Mouse (Mus musculus) lung, adult 18-20 months (tissue): Measurements from ENCODE around the gene Mtf1.

Source experiments
- DNase-seq, 2 experiments: peaks; one replicate each; pipeline ENCODE4 v3.0.0; 2022; ENCODE audit warnings: mixed read lengths in 2 of 2

The Mtf1 gene

DNA sequence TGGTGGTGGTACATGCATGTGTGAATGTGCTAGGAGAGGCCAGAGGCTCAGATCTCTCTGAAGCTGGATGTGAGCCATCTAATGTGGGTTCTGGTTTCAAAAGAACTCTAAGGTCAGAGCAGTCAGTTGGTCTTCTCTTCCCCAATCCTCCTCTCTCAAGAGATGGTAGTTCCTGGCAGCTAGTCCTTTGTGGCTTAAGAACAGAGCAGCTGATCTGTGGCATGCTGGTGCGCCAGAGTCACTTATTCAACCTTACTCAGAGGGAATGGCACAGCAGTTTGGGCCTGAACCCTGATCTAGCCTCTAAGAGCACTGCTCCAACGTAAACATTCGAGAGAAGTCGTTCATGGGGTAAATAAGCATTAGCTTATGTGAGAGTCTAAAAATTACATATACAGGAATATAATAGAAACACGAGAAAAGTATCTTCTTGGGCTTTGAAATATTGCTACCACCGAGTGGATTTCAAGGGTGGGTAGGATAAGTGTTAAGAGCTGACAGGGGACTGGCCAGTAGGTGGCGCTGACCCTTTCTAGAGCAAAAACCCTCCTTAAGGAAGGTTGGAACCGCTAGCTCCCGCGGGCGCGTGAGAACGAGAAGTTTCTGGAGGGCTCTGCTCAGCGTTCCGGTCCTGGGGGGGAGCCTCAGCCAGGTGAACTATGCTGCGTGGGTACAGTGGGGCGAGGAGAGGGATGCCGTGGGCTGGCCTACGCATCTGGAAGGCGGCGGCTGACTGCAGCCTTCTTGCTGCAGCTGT is at the start of gene Mtf1:
Gene Mtf1, plus strand, starts transcription at position 553 of the 757 bp plus-strand sequence.
- peak; percentile 81 to 85 for DNase-seq

DNA sequence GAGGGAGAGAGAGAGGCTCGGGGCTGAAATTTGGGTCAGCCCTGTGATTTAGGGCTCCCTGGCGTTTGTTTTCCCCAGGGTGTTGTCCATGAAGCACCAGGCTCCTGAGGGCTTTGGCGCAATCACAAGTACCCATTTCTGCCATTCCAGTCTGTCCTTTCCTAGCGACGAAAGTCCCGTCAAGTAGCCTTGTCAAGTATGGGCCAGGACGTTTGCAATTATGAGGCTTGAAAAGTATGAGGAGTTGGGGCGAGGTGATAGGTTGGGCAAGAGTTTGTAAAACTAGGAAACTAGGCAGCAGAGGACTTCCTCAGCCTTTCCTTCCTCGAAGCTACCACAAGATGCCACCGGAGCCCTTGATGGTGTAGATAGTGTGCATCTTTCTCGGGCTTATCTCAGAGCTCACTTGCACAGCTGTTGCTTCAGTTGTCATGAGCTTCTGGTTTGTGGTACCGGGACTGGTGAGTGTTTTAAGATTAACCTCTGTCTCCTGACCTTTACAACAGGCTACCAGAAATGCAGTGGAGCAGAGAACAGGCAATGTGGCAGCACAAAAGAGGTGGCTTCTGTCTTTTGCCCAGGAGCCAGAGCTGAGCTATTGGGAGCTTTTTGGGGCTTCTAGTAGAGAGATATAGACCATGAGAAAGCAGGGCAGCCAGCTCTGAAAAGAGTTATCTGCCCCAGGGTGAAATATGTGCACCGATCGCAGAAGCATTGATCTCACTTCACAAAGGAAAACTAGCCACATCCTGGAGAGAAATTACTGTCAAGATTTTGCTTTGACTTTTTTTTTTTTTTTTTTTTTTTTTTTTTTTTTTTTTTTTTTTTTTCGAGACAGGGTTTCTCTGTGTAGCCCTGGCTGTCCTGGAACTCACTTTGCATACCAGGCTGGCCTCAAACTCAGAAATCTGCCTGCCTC is 49.4 kb upstream of the Mtf1 start:
- DNase-seq, result peak; percentile 87 to 90

DNA sequence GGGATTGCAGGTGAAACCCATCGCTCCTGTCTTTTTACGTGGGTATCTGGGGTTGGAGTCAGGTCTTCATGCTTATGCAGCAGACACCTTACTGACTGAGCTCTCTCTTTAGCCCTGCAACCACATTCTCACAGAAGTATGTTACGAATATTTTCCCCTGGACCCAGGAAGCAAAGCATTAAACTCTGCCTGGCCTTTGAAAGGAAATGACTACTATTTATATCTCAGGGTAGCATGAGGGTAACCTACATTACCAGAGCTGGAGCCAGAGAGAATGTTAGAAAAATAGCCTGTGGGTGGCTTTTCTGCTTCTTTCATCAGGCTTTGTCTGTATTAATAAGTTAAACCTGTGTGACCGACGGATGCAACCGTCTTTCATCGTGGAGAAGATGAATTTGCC is 46.4 kb upstream of the Mtf1 start:
- no peak for DNase-seq

DNA sequence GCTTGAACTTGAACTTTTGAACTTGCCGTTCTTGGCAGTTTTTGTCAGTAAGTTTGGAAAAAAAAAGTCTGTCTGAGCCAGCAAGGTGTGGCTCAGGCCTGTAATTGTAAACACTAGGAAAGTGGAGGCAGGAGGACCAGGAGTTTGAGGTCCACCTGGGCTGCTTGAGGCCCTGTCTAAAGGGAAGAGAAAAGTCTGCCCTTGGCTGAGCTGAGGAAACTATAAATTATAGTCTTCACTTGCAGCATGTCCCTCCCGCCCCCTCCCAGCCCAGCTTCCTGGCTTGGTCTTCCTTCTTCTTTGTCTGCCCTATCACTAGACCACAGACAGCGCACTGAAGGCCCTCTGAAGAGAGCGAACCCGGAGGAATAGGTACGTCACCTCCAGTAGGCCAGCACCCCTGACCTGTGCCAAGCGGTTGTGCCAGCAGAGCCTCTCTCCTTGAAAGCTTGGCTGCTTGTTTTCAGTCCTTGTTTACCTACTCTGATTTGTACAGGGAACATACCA is 42.5 kb upstream of the Mtf1 start:
- DNase-seq, result peak; percentile 64 to 75

DNA sequence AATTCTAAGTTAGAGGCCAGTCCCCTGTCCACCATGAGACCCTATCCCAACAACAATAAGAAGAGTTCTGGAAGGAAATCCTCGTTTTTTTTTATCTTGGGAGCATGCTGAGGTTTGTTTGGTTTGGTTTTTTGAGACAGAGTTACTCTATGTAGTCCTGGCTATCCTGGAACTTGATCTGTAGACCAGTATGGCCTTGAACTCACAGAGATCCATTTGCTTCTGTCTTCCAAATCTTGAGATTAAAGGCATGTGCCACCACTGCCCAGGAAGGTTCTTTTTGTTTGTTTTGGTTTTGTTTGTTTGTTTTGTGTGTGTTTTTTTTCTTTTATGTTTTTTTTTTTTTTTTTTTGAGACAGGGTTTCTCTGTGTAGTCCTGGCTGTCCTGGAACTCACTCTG is 40.7 kb upstream of the Mtf1 start:
- no peak for DNase-seq

DNA sequence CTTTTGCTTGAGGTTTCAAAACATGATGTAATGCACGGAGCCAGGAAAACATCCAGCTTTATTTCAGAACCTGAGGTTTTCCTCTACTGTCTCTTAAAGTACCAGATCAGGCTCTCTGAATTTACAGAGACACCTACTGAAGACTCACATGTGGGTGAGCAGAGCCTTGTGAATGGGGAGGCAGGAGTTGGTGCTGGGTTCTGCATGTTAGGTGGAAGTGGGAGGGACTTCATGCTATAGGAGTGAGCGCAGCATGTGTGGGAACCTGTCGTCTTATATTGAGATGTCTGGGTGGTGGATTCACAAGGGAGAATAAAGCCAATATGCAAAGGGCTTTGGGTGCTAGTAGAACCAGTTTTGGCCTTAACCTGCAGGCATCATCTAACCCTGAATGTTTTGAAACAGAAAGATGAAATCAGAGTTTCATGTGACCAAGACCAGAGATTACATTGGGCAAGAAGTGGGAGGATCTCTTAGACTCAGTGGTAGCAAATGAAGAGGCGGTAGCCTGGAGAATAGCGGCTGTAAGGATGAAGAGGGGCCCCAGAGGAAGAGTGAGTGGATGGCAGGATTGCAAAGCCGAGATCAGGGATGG is 38.9 kb upstream of the Mtf1 start:
- DNase-seq, result no peak

DNA sequence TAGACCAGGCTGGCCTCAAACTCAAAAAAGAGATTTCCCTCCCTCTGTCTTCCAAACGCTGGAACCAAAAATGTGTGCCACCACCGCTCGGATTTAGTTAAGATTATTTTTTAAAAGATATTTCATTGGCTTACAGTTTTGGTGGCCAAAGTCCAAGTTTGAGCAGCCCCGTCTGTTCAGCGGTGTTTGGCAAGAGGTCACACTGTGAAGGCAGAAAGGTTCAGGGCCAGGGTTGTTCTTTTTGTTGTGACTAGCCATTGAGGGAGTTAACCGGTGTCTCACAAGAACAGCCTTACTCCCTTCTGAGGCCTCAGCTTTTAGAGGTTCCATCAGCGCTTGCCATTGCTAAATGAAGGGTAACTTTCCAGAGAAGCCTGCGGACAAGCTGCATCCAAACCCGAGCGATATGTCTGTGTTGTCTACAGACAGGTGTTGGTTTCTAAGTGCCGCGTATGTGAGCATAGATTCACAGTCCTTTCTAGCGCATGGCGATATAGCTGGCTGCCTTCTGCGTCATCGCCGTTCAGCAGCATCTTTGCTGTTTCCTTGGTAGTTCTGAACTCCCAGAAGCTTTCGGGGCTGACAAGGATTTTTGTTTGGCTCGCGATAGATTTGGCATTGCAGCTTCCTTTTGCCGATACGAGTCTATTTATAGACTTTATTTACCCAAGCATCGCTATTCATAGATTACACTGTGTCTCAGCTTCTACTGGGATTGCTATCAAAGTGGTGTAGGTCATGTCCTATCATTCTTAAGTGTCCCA is 35.9 kb upstream of the Mtf1 start:
- no peak for DNase-seq

DNA sequence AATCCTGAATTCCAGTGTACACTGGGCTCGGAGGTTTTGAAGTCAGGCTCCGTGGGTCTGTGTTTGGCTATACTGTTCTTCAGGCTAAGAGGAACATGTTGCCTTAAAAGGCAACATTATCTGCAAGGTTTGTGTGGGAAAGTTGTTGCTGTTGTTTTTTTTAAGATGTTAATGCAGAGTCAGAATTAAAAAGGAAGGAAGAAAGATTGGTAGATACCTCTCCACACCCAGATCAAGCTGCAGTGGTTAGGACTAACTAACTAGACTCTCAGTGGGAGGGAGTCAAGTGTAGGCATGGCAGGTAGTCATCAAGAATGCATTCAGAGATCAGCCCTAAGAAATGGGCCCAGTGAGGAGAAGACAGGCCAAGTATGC is 35.4 kb upstream of the Mtf1 start:
- no peak for DNase-seq

DNA sequence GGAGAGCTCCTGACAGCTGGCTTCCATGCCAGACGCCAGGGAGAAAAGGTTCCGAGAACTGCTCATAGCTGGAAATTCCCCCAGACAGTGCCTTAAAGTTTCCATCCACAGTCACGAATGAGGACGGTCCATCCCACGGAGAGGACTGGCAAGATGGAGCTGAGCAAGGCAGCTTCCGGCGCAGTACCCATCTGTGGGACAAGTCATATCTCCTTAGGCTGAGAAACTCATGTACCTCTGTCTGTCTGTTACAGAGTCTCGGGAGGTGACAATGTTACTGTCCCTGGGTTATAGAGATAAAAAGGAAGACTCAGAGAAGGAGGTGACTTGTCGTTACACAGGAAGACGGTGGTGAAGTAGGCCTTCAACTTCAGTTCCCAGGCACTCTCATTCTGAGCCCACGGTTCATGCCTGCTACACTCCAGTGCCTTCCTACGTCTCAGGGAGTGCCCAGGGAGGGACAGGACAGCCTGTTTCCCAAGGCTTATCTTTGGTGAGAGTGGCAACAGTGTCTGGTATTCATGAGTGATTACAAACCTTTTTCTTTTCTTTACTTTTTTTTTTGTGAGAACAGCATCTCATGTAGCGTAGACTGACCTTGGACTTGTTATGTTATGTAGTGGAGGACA is 32.8 kb upstream of the Mtf1 start:
- DNase-seq, result no peak

DNA sequence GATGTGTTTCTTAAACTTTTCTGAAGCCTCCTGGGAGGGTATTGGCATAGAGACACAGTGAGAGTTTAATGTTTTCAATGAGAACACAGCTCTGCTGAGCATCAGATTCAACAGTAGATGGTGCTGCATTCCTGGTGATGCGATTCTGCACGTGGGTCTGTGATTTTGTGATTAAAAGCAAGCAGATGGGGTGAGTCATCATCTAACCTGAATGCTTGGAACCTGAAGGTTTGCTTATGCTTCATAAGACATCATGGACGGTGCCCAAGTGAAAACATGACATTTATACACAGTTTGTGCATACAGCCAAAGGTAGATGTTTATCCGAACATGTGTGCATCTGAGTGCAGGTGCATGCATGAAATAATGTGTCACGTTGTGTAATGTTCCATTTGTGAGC is 31.3 kb upstream of the Mtf1 start:
- no peak for DNase-seq

DNA sequence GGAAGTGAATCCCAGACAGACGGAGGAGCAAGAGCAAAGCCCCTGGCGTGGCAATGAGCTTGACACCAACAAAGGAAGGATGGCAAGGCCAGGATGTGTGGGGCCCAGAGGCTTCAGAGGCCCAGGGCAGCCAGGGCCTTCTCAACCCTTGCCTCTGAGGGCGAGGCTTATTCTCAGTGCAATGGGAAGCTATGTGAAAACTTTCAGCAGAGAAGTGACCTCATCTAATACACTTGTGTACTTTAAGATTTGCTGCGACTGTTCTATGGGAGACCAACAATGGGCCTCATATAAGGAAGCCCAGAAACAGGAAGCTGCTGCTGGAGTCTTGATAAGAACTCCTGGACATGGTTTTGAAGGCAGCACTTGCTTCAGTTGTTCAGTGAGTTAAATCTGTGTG is 29.8 kb upstream of the Mtf1 start:
- peak; percentile 20 to 51 for DNase-seq

DNA sequence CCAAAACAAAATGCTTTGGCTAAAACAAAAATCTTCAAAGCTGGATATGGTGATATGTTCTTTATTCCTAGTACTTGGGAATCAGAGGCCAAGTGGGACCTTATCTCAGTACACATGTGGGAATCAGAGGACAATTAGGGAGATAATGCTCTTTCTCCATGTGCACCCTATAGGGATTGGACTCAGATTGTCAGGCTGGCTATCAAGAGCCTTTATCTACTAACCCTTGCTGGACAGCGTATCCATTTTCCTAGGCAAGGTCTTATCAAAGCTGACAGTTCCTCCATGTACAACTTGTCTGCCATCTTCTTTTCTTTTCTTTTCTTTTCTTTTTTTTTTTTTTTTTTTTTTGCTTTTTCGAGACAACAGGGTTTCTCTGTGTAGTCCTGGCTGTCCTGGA is 28.5 kb upstream of the Mtf1 start:
- DNase-seq, result no peak

DNA sequence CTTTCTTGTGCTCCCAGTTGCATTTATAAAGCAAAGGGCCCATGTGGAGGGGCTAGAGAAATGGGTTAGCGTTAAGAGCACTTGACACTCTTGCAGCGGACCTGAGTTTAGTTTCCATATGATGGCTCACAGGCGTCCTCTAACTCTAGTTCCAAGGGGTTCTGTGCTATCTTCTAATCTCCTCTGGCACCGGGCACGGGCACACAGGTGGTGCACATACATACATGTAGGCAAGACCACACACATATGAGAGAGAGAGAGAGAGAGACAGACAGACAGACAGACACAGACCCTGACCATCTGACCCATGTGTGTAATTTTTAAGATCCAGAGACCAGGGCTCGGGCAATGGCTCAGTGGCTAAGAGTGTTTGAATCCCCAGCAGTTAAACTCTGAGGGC is 27.9 kb upstream of the Mtf1 start:
- no peak for DNase-seq

DNA sequence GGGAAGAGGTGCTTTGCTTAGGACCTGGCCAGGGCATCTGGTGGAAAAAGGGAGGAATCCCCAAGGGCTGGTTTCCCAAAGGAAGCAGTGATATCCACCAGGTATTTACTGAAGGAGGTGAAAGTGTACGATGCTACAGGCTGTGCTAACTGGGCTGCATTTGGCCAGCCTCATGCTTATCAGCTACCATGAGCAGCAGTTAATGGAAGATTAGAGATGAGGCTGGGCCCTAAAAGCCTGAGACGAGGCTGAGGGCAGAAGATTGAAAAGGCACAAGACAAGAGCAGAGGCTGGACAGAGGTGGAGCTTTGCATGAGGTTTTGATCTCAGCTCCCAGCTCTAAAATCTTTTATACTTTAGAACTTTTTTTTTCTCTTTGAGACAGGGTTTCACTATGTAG is 27.5 kb upstream of the Mtf1 start:
- DNase-seq, result no peak

DNA sequence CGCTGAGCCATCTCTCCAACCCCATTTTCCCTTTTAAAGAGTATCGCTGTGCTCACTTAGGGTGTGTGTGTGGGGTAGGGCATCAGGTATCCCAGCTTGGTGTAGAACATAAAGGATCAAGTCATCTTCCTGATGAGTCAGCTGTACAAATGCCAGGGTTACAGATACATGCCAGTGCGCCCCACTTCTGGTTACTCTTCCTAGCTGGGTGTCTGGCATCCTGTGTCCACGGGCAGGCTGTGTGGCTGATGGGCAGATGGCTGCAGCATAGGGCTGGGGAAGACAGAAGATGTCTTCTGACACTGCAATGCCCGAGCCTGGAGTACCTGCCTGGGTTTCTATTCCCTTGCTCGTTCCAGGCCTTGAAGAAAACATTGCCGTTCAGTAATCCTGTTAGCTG is 20.5 kb upstream of the Mtf1 start:
- no peak for DNase-seq

DNA sequence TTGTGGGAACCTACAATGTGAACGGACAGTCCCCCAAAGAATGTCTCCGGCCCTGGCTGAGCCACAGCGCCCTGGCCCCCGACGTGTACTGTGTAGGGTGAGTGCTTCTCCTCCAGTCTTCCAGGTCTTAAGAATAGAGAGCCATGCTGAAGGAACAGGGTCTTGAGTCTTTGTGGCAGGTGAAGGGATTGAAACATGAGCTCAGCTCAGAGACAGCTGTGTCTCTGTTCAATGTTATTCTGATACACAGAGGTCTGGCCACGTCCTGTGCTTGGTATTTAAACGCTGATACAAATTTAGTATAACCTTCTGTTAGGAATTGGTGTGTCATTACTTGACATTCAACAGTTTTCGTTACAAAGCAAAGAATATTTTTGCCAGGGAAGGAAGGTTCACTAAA is 19.5 kb upstream of the Mtf1 start:
- DNase-seq, result no peak

DNA sequence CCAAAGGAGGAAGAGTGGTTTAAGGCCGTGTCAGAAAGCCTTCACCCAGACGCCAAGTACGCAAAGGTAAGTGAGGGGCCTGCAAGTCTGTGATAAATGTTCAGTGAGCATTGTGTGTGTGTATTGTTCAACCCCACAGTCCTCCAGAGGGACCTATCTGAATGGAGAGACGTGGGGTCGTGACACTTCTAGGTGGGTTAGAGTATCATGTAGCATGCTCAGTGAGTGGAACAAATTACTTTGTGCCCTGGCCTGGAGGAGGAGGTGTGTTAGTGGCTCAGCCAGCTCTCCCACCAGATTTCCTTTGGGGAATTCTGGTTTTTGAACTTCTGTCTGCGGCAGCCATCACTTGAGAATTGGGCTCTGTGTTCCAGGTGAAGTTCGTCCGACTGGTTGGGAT is 18.0 kb upstream of the Mtf1 start:
- DNase-seq, result no peak

DNA sequence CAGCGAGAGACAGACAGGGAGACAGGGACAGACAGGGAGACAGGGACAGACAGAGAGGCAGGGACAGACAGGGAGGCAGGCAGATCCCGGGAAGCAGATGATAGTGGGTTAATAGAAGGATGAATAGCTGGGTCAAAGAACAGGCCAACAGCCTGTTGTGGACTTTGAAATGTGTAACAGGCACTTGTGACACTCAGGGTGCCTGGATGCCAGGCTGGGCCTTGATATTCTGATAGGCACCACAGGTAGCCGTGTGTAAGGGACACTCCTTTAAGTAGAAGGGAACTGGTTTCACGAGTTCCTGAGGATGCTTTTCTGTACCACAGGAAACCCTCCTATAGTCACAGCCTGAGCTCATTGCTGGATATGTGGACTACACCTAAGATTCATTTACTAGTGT is 11.9 kb upstream of the Mtf1 start:
- DNase-seq, result no peak

DNA sequence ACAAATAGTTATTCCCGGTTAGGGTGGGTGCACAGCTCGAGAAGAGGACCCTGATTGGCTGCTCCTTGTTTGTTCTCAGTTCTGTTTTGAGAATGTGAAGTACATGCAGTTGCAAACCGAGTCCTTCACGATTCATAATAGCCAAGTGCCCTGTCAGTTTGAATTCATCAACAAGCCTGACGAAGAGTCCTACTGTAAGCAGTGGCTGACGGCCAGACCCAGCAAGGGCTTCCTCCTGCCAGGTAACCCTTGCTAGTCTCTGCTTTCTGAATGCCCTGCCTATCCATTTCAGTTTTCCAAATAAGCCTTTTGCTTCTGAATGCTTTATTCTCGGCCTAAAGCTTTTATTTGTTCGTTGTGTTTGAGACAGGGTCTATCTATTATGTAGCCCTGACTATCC is 9.8 kb upstream of the Mtf1 start:
- DNase-seq, result no peak

DNA sequence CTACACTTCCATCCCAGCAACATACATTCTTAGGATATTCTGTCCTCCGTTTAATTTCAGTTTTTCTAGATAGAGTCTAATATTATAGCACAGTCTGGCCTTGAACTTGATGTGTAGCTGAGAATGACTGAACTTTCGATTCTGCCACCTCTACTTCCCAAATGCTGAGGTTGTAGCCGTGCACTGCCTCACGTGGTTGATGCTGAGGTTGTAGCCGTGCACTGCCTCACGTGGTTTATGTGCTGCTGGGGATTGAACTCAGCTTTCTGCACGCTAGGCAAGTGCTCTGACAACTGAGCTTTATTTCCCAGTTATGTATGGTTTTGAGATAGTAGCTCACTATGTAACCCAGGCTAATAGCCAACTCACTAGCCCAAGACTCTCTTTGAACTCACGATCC is 5.8 kb upstream of the Mtf1 start:
- DNase-seq, result no peak

DNA sequence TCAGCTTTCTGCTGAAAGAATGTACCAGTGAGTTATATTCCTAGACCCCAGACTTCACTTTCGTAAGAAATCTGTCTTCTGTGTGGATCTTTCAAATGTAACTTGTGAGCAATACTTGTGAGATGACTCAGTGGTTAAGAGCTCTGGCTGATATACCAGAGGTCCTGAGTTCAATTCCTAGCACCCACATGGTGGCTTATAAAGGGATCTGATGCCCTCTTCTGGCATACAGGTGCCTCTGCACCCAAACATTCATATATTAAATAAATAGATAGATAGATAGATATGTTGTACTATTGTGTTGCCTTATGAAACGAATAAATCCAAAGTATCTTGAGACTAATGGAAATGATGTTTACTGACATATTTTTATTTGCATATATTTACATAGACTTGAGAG is 5.0 kb upstream of the Mtf1 start:
- DNase-seq, result no peak
